Mouse (Mus musculus) kidney, adult 2 months (tissue): ENCODE data around the gene Acap1.

Experiments
- CTCF ChIP-seq: fragments of 200-500 bp; conservative IDR thresholded peaks from 2 replicates; pipeline ENCODE4 v1.5.1; 2011; ENCODE audit warnings: low read depth, mild to moderate bottlenecking, control low read depth, low read length, moderate library complexity, mixed read lengths; ENCODE audit not compliant: insufficient read depth, insufficient read length
- POLR2A ChIP-seq: fragments of 200-500 bp; IDR thresholded peaks from one replicate; pipeline ENCODE4 v1.6.1; 2011; ENCODE audit warnings: low read depth, low read length, control low read depth

DNA sequence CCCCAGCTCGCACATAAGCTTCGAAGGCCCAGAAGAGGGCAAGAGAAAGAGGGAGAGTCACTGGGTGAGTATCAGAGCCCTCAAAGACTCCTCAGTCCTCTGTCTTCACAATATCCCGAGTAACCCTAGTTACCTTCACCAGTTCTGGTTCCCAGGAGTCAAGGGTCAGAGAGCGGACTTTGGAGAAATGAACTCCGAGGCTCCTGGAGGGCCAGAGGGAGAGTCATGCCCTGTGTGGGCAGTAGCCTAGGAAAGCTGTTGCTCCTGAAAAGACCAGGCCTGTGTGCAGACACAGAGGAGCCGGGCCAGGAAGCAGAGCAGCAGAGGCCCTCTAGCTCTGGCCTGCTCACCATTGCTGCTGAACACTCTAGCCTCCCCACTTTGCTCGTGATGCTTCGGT, 10.7 kb downstream of the Acap1 start:
- TF ChIP-seq POLR2A: no peak
- TF ChIP-seq CTCF: no peak
